8 mouse cellular contexts compared by ENCODE assay signal in genomic region chr5:67846361-67847224, GRCm38 (mm10). TPM values are rescaled to one million over a fixed set of nuclear protein-coding genes. Genes with fewer than 3 reads are reported as not detected.
DNase-seq lines count a peak whose midpoint lies in the region; ATAC-seq and TF ChIP-seq lines count a peak whose summit lies in the region.

No protein-coding gene starts in this region.

- H3K27me3 ChIP-seq in embryonic facial prominence, embryonic 10.5 days (replicated peaks; ENCODE audit: low read depth, poor library complexity, severe bottlenecking), result peaks cover 12% of the 10 kb centered on the region
- H3K27me3 ChIP-seq in heart, adult 2 months (ENCODE audit: control insufficient read depth, insufficient read depth, low read length), result no peaks in the 10 kb centered on the region
- no peaks in the 10 kb centered on the region for H3K27me3 ChIP-seq in kidney, adult 2 months (replicated peaks; ENCODE audit: control insufficient read depth, insufficient read depth, low read length)
- H3K27me3 ChIP-seq in midbrain, embryonic 16.5 days (ENCODE audit: control insufficient read depth, insufficient read depth, low read depth, low read length), result no peaks in the 10 kb centered on the region

- WGBS in embryonic facial prominence, embryonic 10.5 days, result under 1% methylated on average over 39 of the region's 39 CpGs
- under 1% methylated on average over 39 of the region's 39 CpGs for WGBS in heart, adult 2 months
- WGBS in kidney, adult 2 months, result under 1% methylated on average over 39 of the region's 39 CpGs
- WGBS in midbrain, embryonic 16.5 days, result under 1% methylated on average over 39 of the region's 39 CpGs

- H3K4me3 ChIP-seq in embryonic facial prominence, embryonic 10.5 days, result peak overlapping the region; percentile 91
- H3K4me3 ChIP-seq in heart, adult 2 months, result peak overlapping the region; percentile 79
- peak overlapping the region; percentile 91 for H3K4me3 ChIP-seq in kidney, adult 2 months (ENCODE audit: insufficient read depth, low read depth, low read length)
- H3K4me3 ChIP-seq in midbrain, embryonic 16.5 days (ENCODE audit: low read depth, low read length), result peak overlapping the region; percentile 92

- intact Hi-C loops in heart, adult 2 months (cut with DNase I), result loop anchor here (5.0 kb wide), 4 partner anchors 49 to 166 kb away; no protein-coding TSS in a partner anchor

- H3K9ac ChIP-seq in heart, adult 2 months (ENCODE audit: low read depth, low read length), result peak overlapping the region; percentile 98
- H3K9ac ChIP-seq in midbrain, embryonic 16.5 days (ENCODE audit: low read depth, low read length), result peak overlapping the region; percentile 94

- no peak for TF ChIP-seq POLR2A in heart, adult 2 months (IDR thresholded peaks at IDR 0.05; ENCODE audit: insufficient read depth, low read depth, low read length)
- TF ChIP-seq POLR2A in kidney, adult 2 months (IDR thresholded peaks at IDR 0.05; ENCODE audit: low read depth, low read length), result no peak

- no peak for TF ChIP-seq EP300 in heart, adult 2 months (IDR thresholded peaks at IDR 0.05; ENCODE audit: insufficient read depth, low read depth, low read length)

- peaks cover under 1% of the 10 kb centered on the region; the same call in 1 of the 2 replicates for H3K79me2 ChIP-seq in heart, adult 2 months (replicated peaks; ENCODE audit: control insufficient read depth, insufficient read depth, low read length)

- peak; percentile 51 for TF ChIP-seq CTCF in heart, adult 2 months (IDR thresholded peaks at IDR 0.05)
- peak; percentile 25 for TF ChIP-seq CTCF in kidney, adult 2 months (conservative IDR thresholded peaks at IDR 0.05; ENCODE audit: insufficient read depth, insufficient read length, low read depth, low read length)

- H3K27ac ChIP-seq in embryonic facial prominence, embryonic 10.5 days (replicated peaks), result peak overlapping the region; percentile 90
- peak overlapping the region; percentile 87 for H3K27ac ChIP-seq in heart, adult 2 months
- peak overlapping the region; percentile 18 for H3K27ac ChIP-seq in kidney, adult 2 months (ENCODE audit: insufficient read depth, low read depth, low read length)
- peak overlapping the region; percentile 96 for H3K27ac ChIP-seq in midbrain, embryonic 16.5 days (ENCODE audit: low read length)

- H3K4me2 ChIP-seq in midbrain, embryonic 16.5 days (ENCODE audit: low read length), result peak overlapping the region; percentile 89

- peak; percentile 7; the same call in 1 of the 2 replicates for ATAC-seq in midbrain, embryonic 16.5 days

- H3K4me1 ChIP-seq in embryonic facial prominence, embryonic 10.5 days, result peaks cover 49% of the 10 kb centered on the region
- H3K4me1 ChIP-seq in heart, adult 2 months (ENCODE audit: control insufficient read depth, insufficient read depth, low read length), result peaks cover 6% of the 10 kb centered on the region
- H3K4me1 ChIP-seq in kidney, adult 2 months (ENCODE audit: control insufficient read depth, insufficient read depth, low read length), result 0 out of 2 replicates have a peak, but pooled peaks cover 2% of the 10 kb centered on the region
- H3K4me1 ChIP-seq in midbrain, embryonic 16.5 days (ENCODE audit: control insufficient read depth, insufficient read depth, low read length), result peaks cover 44% of the 10 kb centered on the region

- no peaks in the 10 kb centered on the region for H3K9me3 ChIP-seq in embryonic facial prominence, embryonic 10.5 days
- no peaks in the 10 kb centered on the region for H3K9me3 ChIP-seq in midbrain, embryonic 16.5 days (replicated peaks; ENCODE audit: control insufficient read depth, low read length, poor library complexity, severe bottlenecking)

- DNase-seq in 3134 (ENCODE audit: extremely low read depth, insufficient read length, low spot score), result peak; percentile 37
- DNase-seq in adrenal gland, adult 2 months, result peak; percentile 76
- peak; percentile 34 for DNase-seq in embryonic facial prominence, embryonic 10.5 days (ENCODE audit: low spot score)
- DNase-seq in heart, adult 2 months, result peak; percentile 51 to 58
- peak; percentile 65 for DNase-seq in kidney, adult 2 months
- peak; percentile 61 for DNase-seq in liver
- DNase-seq in spleen, postnatal 10 days (ENCODE audit: low spot score in 2 of 2), result peak; percentile 56 to 72

- H3K36me3 ChIP-seq in embryonic facial prominence, embryonic 10.5 days (replicated peaks), result no peaks in the 10 kb centered on the region
- no peaks in the 10 kb centered on the region for H3K36me3 ChIP-seq in heart, adult 2 months (ENCODE audit: control insufficient read depth, insufficient read depth, low read length)
- H3K36me3 ChIP-seq in kidney, adult 2 months (ENCODE audit: control insufficient read depth, insufficient read depth, low read length), result no peaks in the 10 kb centered on the region
- H3K36me3 ChIP-seq in midbrain, embryonic 16.5 days (ENCODE audit: control insufficient read depth, insufficient read depth, low read length), result no peaks in the 10 kb centered on the region

RNA-seq across cellular contexts. Expression of gene Atp8a1, which starts 0.6 kb away (rescaled TPM):
- total RNA-seq in adrenal gland, adult 2 months (2021), result 10 to 100 TPM; 17.0 to 23.5 TPM
- 77.8 and 92.0 TPM in 2 replicates for polyA plus RNA-seq in adrenal gland, adult 2 months (2012; rRNA removed)
- polyA plus RNA-seq in embryonic facial prominence, embryonic 10.5 days (2016; fragmentation: Nextera tagmentation; extraction: Ambion mirVana), result 9.2 and 9.7 TPM in 2 replicates
- 10 to 100 TPM; 21.8 to 21.9 TPM for total RNA-seq in heart, adult 2 months (2021)
- polyA plus RNA-seq in heart, adult 2 months (2012; rRNA removed), result 8.8 and 15.3 TPM in 2 replicates
- polyA plus RNA-seq in kidney, adult 2 months (2012; rRNA removed), result 5.1 and 9.0 TPM in 2 replicates
- 51.9 and 53.6 TPM in 2 replicates for polyA plus RNA-seq in midbrain, embryonic 16.5 days (2015; fragmentation: Nextera tagmentation; extraction: Ambion mirVana)

Comparison
In these comparisons a context has a peak if more than half of its experiments do, and no peak if none do; other contexts are left out.
1. Peak in every context shown above with its lines: DNase-seq, ATAC-seq, H3K4me3 ChIP-seq and H3K27ac ChIP-seq.
2. H3K27ac ChIP-seq: peak in every context shown above with its lines; median percentile 96 in midbrain, embryonic 16.5 days; 90 in embryonic facial prominence, embryonic 10.5 days; 87 in heart, adult 2 months; 18 in kidney, adult 2 months.